Comparison of ENCODE assay signal across 8 mouse cellular contexts in the genomic region with DNA sequence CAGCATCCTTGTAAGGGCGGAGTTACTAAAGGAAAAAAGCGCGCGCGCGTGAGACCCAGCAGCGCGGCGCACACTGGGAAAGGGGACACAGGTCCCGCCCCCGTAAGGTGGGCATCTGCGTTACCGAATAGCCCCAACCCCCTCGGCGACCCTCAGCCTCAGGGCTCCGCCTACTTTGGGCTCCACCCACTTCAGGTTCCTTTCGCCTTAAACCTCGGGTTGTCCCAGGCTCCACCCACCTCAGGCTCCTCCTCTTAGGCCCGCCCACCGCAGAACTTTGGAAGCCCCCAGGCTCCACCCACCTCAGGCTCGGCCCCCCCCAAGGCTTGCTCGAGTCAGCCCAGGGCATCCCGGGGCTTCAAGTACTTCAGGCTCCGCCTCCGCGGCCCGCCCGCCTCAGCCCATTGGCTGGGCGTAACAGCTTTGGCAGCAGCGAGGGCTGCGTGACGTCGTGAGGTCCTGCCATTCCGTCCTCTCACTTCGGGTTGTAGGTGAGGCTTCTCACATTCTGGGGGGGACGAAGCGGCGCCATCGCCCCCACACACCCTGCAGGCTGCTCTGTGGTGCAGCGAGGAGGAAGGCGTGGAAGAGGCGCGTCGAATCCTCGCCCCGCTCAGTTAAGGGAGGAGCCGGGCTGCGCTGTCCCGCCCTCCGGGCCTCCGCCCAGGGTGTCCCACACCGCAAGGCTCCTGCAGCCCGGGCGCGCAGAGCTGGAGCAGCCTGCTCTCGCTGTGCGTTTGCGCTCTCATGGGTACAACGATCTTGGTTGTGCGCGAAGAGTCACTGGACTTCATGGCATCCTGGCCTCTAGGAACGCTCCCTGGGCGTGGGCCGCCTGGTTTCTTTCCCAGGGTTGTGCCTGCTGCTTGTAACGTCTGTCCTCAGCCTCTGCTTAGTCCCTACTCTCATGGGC. TPM values are rescaled to one million over a fixed set of nuclear protein-coding genes. Genes with fewer than 3 reads are reported as not detected.
A peak's percentile ranks its signal among the peaks of the same experiment; 100 is the strongest.
DNase-seq lines count a peak whose midpoint lies in the region; ATAC-seq and TF ChIP-seq lines count a peak whose summit lies in the region.

No protein-coding gene starts in this region.

- under 1% methylated on average over 64 of the region's 65 CpGs for WGBS in forebrain, embryonic 13.5 days
- WGBS in large intestine, adult 2 months, result under 1% methylated on average over 65 of the region's 65 CpGs
- WGBS in liver, postnatal 0 days (ENCODE audit: insufficient replicate concordance), result 2% methylated on average over 64 of the region's 65 CpGs
- under 1% methylated on average over 65 of the region's 65 CpGs for WGBS in neural tube, embryonic 14.5 days

- TF ChIP-seq POLR2A in ES-Bruce4 (IDR thresholded peaks at IDR 0.05; ENCODE audit: insufficient read depth, low read length), result peak; percentile 57

- DNase-seq in heart, postnatal 10 days, result peak; percentile 97 to 98
- DNase-seq in large intestine, adult 2 months (ENCODE audit: low read depth, low spot score), result peak; percentile 78
- peak; percentile 99 for DNase-seq in liver, postnatal 0 days
- DNase-seq in testis, postnatal 10 days (ENCODE audit: low spot score), result peak; percentile 99

- TF ChIP-seq CTCF in ES-Bruce4 (IDR thresholded peaks at IDR 0.05; ENCODE audit: low read depth, low read length), result no peak
- TF ChIP-seq CTCF in liver, postnatal 0 days (IDR thresholded peaks at IDR 0.05; ENCODE audit: low read depth), result 0 out of 2 replicates have a peak, but pooled peaks have one; percentile 15

- H3K36me3 ChIP-seq in ES-Bruce4 (ENCODE audit: control insufficient read depth, insufficient read depth, low read length, poor library complexity, severe bottlenecking), result no peaks in the 10 kb centered on the region
- no peaks in the 10 kb centered on the region for H3K36me3 ChIP-seq in forebrain, embryonic 13.5 days (ENCODE audit: poor library complexity, severe bottlenecking)
- no peaks in the 10 kb centered on the region for H3K36me3 ChIP-seq in liver, postnatal 0 days (replicated peaks; ENCODE audit: insufficient read depth, low read length)
- H3K36me3 ChIP-seq in neural tube, embryonic 14.5 days (ENCODE audit: control insufficient read depth, insufficient read depth, low read length), result no peaks in the 10 kb centered on the region

- no peaks in the 10 kb centered on the region for H3K4me1 ChIP-seq in ES-Bruce4 (ENCODE audit: control insufficient read depth, insufficient read depth, low read length)
- peaks cover 5% of the 10 kb centered on the region for H3K4me1 ChIP-seq in forebrain, embryonic 13.5 days
- H3K4me1 ChIP-seq in liver, postnatal 0 days (ENCODE audit: insufficient read depth), result peaks cover 8% of the 10 kb centered on the region
- no peaks in the 10 kb centered on the region for H3K4me1 ChIP-seq in neural tube, embryonic 14.5 days (ENCODE audit: control insufficient read depth, insufficient read depth, low read length)

- TF ChIP-seq EP300 in ES-Bruce4 (IDR thresholded peaks at IDR 0.05; ENCODE audit: insufficient read depth, low read depth, low read length), result 0 out of 2 replicates have a peak, but pooled peaks have one; percentile 3
- TF ChIP-seq EP300 in liver, postnatal 0 days (IDR thresholded peaks at IDR 0.05; ENCODE audit: low read depth), result no peak

- peak; percentile 98 for ATAC-seq in cerebellum, adult (ENCODE audit: insufficient number of reproducible peaks, low FRiP score, low TSS enrichment)
- ATAC-seq in forebrain, embryonic 13.5 days, result peak; percentile 99
- peak; percentile 98 for ATAC-seq in liver, postnatal 0 days
- ATAC-seq in neural tube, embryonic 14.5 days (ENCODE audit: low read depth), result peak; percentile 99

- H3K9me3 ChIP-seq in ES-Bruce4 (replicated peaks; ENCODE audit: control insufficient read depth, insufficient read depth, low read length, poor library complexity, severe bottlenecking), result peaks cover 18% of the 10 kb centered on the region
- peaks cover 4% of the 10 kb centered on the region for H3K9me3 ChIP-seq in forebrain, embryonic 13.5 days (replicated peaks)
- peaks cover 4% of the 10 kb centered on the region for H3K9me3 ChIP-seq in liver, postnatal 0 days (ENCODE audit: low read length)
- no peaks in the 10 kb centered on the region for H3K9me3 ChIP-seq in neural tube, embryonic 14.5 days (ENCODE audit: control insufficient read depth, low read length)

- H3K4me2 ChIP-seq in forebrain, embryonic 13.5 days, result peak overlapping the region; percentile 81
- H3K4me2 ChIP-seq in liver, postnatal 0 days (ENCODE audit: low read depth, low read length), result peak overlapping the region; percentile 97
- peak overlapping the region; percentile 58 for H3K4me2 ChIP-seq in neural tube, embryonic 14.5 days (ENCODE audit: low read depth, low read length)

- no peaks in the 10 kb centered on the region for H3K27me3 ChIP-seq in ES-Bruce4 (ENCODE audit: control insufficient read depth, insufficient read depth, low read length, poor library complexity, severe bottlenecking)
- no peaks in the 10 kb centered on the region for H3K27me3 ChIP-seq in forebrain, embryonic 13.5 days
- no peaks in the 10 kb centered on the region for H3K27me3 ChIP-seq in liver, postnatal 0 days (ENCODE audit: insufficient read depth, low read length)
- no peaks in the 10 kb centered on the region for H3K27me3 ChIP-seq in neural tube, embryonic 14.5 days (ENCODE audit: control insufficient read depth, insufficient read depth, low read length)

- H3K9ac ChIP-seq in ES-Bruce4 (ENCODE audit: low read depth, poor library complexity, severe bottlenecking), result peak overlapping the region; percentile 69
- peak overlapping the region; percentile 71 for H3K9ac ChIP-seq in forebrain, embryonic 13.5 days
- H3K9ac ChIP-seq in liver, postnatal 0 days (replicated peaks), result peak overlapping the region; percentile 61
- peak overlapping the region; percentile 46 for H3K9ac ChIP-seq in neural tube, embryonic 14.5 days (replicated peaks; ENCODE audit: low read depth, low read length)

- intact Hi-C loops in heart, postnatal 10 days (cut with DNase I), result loop anchor here (2.0 kb wide), 2 partner anchors 15 to 235 kb away; a partner anchor contains a TSS

- H3K27ac ChIP-seq in ES-Bruce4 (ENCODE audit: insufficient read depth, low read length), result peak overlapping the region; percentile 45
- peak overlapping the region; percentile 40; the same call in 1 of the 2 replicates for H3K27ac ChIP-seq in forebrain, embryonic 13.5 days
- peak overlapping the region; percentile 64 for H3K27ac ChIP-seq in liver, postnatal 0 days (ENCODE audit: low read depth)
- peak overlapping the region; percentile 71 for H3K27ac ChIP-seq in neural tube, embryonic 14.5 days (ENCODE audit: low read depth, low read length)

- peak overlapping the region; percentile 86 for H3K4me3 ChIP-seq in ES-Bruce4 (ENCODE audit: low read depth, low read length)
- peak overlapping the region; percentile 62 for H3K4me3 ChIP-seq in forebrain, embryonic 13.5 days
- peak overlapping the region; percentile 70 for H3K4me3 ChIP-seq in liver, postnatal 0 days (ENCODE audit: low read depth, low read length)
- peak overlapping the region; percentile 74 for H3K4me3 ChIP-seq in neural tube, embryonic 14.5 days (ENCODE audit: low read depth, low read length)

RNA-seq across cellular contexts. Expression of a gene that starts 44.6 kb away (rescaled TPM):
- polyA plus RNA-seq in ES-Bruce4 (2011; ENCODE audit: insufficient read depth, insufficient read length, low read depth, missing spikeins), result 48.7 and 49.1 TPM in 2 replicates
- 19.8 and 21.4 TPM in 2 replicates for polyA plus RNA-seq in forebrain, embryonic 13.5 days (2015; fragmentation: Nextera tagmentation; extraction: Ambion mirVana)
- 10 to 100 TPM; 20.5 to 21.7 TPM for total RNA-seq in heart, postnatal 10 days (2021)
- 3.6 and 7.5 TPM in 2 replicates for polyA plus RNA-seq in large intestine, adult 2 months (2012; rRNA removed)
- 7.3 and 8.0 TPM in 2 replicates for polyA plus RNA-seq in liver, postnatal 0 days (2015; fragmentation: Nextera tagmentation; extraction: Ambion mirVana)
- polyA plus RNA-seq in neural tube, embryonic 14.5 days (2014; fragmentation: Nextera tagmentation; extraction: Ambion mirVana), result 26.1 and 27.7 TPM in 2 replicates

Comparison
In these comparisons a context has a peak if more than half of its experiments do, and no peak if none do; other contexts are left out.
1. Peak in every context shown above with its lines: DNase-seq, ATAC-seq, H3K4me3 ChIP-seq and H3K27ac ChIP-seq.